In genomic region chr2:179659254-179659653, GRCm38 (mm10) we compare ENCODE assay signal across 23 mouse cellular contexts.
"Had no signal": no experiment of that assay in that cellular context is flagged by ENCODE, and none has a peak within 500 bp of the region (broad histone marks: within the 10 kb centered on the region; RNA-seq: fewer than 3 reads in every experiment).

No protein-coding gene starts in this region.

- DNase-seq: gastrocnemius, postnatal 14 days; gastrocnemius, postnatal 36 days; heart, adult 11 months; heart, adult 2 months; heart, postnatal 14 days; heart, postnatal 36 days; kidney, adult 11 months; kidney, adult 2 months; kidney, adult 9 months; kidney, postnatal 14 days; kidney, postnatal 36 days; layer of hippocampus, adult 9-11 months; layer of hippocampus, postnatal 36 days; left cerebral cortex, postnatal 4 days had no signal

- H3K9me3 ChIP-seq: heart, embryonic 13.5 days; heart, embryonic 15.5 days; hindbrain, embryonic 13.5 days; hindbrain, embryonic 15.5 days; kidney, embryonic 15.5 days; limb, embryonic 13.5 days; limb, embryonic 15.5 days; liver, embryonic 12.5 days had no signal

- H3K4me1 ChIP-seq: heart, embryonic 15.5 days; limb, embryonic 15.5 days had no signal

- ATAC-seq: intestine, embryonic 16.5 days; liver, embryonic 12.5 days had no signal

- H3K36me3 ChIP-seq: heart, embryonic 13.5 days; heart, embryonic 15.5 days; hindbrain, embryonic 13.5 days; hindbrain, embryonic 15.5 days; kidney, embryonic 15.5 days; limb, embryonic 13.5 days; limb, embryonic 15.5 days; liver, embryonic 12.5 days had no signal

- H3K4me3 ChIP-seq: heart, adult 2 months; heart, embryonic 13.5 days; heart, embryonic 15.5 days; hindbrain, embryonic 13.5 days; hindbrain, embryonic 15.5 days; kidney, embryonic 15.5 days; limb, embryonic 13.5 days; limb, embryonic 15.5 days; liver, embryonic 12.5 days had no signal
